Mouse (Mus musculus) spleen, adult 2 months (tissue): ENCODE measurements around the gene Efna5.

Experiments
- CTCF ChIP-seq: fragments of 200-500 bp; IDR thresholded peaks from 2 replicates; pipeline ENCODE4 v1.5.1; 2011; ENCODE audit warnings: mild to moderate bottlenecking, inconsistent platforms; ENCODE audit not compliant: insufficient read depth, insufficient read length, insufficient replicate concordance; ENCODE audit errors: extremely low read depth
- POLR2A ChIP-seq: fragments of 200-500 bp; IDR thresholded peaks from 2 replicates; pipeline ENCODE4 v1.6.1; 2011; ENCODE audit warnings: low read depth, low read length, inconsistent platforms

DNA sequence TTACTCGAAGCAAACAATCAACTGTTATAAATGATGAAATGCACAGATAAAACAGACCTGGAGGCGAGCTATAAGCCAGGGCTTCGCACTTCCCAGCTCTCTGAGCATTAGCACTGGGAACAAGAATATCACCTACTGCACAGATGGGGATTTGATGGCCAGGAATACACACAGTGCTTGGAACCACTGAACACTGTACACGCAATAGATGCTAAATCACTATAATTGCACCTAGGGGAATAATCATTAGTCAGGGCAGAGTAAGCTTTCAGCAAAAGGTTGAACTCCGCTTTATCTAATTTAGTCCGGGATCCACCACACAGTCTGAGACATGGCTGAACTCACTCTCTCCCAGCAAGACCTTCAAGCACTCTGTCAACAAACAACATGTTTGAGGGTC, 240.5 kb downstream of the Efna5 start:
- TF ChIP-seq CTCF (no peak), POLR2A (no peak)
